Mouse (Mus musculus) bone marrow macrophage, adult 2 months (primary cell): ENCODE data around the gene Vma21. TPM values are rescaled to one million over a fixed set of nuclear protein-coding genes. Genes with fewer than 3 reads are reported as not detected.

Experiments used
- H3K27ac ChIP-seq: 2 replicates; pipeline ENCODE4 v1.5.1; 2012; ENCODE audit warnings: low read depth, low read length; ENCODE audit not compliant: insufficient read depth
- H3K4me1 ChIP-seq: 2 replicates; pipeline ENCODE4 v1.6.1; 2012; ENCODE audit warnings: low read length; ENCODE audit not compliant: control insufficient read depth, insufficient read depth
- H3K4me3 ChIP-seq: 2 replicates; pipeline ENCODE4 v1.5.1; 2012; ENCODE audit warnings: mild to moderate bottlenecking, low read length, moderate library complexity; ENCODE audit not compliant: insufficient read depth
- CTCF ChIP-seq: IDR thresholded peaks from 2 replicates; pipeline ENCODE4 v1.5.1; 2012; ENCODE audit warnings: low read depth, mild to moderate bottlenecking, low read length, moderate library complexity
- POLR2A ChIP-seq: IDR thresholded peaks from 2 replicates; pipeline ENCODE4 v1.6.1; 2012; ENCODE audit warnings: mild to moderate bottlenecking, low read depth, low read length, borderline replicate concordance
- polyA plus RNA-seq: library from polyadenylated mRNA; stranded (reverse); fragments of >200 nt; gene quantifications from 2 replicates; pipeline ENCODE4 v1.2.4, GENCODE M21; 2012; ENCODE audit not compliant: missing spikeins, insufficient read depth, insufficient read length

Gene Vma21
- polyA plus RNA-seq, 1 experiment: 47.5 TPM

DNA sequence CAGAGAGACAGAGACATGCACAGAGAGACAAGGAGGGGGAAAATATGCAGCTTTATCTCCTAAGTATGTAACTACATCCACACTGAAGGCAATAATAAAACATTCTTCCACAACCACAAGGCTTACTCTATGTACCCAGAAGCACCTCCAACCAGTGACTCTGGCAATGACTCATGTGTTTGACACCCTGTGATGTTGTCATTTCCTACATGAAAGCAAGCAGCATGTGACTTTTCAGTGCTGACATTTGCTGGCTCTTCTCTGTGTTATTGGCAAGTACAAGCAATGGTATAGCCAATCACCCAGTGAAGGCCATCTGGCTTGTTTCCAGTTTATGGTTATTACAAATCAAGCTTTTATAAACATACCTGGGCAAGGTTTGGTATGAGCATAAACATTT lies 38.1 kb downstream of the Vma21 start:
- H3K27ac ChIP-seq: no peak overlapping the region; the same call in 1 of the 2 replicates
- peaks cover 7% of the 10 kb centered on the region for H3K4me1 ChIP-seq
- no peak overlapping the region for H3K4me3 ChIP-seq
- TF ChIP-seq CTCF: no peak
- TF ChIP-seq POLR2A: no peak

Other genes with a start within 250 kb of the Vma21 start
- not detected in 2 replicates for gene Gpr50, start 152.3 kb upstream of the Vma21 start, polyA plus RNA-seq
- gene Gm1141, start 105.1 kb downstream of the Vma21 start, polyA plus RNA-seq: not detected in 2 replicates
- not detected in 2 replicates for gene Prrg3, start 146.7 kb downstream of the Vma21 start, polyA plus RNA-seq
- not detected in 2 replicates for gene Fate1, start 157.1 kb downstream of the Vma21 start, polyA plus RNA-seq
- gene Cnga2, start 175.9 kb downstream of the Vma21 start, polyA plus RNA-seq: not detected in 2 replicates